Mouse (Mus musculus) liver, embryonic 13.5 days (tissue): ENCODE results near the gene Txnrd2. TPM values are rescaled to one million over a fixed set of nuclear protein-coding genes. Genes with fewer than 3 reads are reported as not detected.

Source experiments
- polyA plus RNA-seq: library from polyadenylated mRNA; unstranded; fragments of >200 nt; fragmentation: Nextera tagmentation; extraction: Ambion mirVana; gene quantifications from 2 replicates; pipeline ENCODE4 v1.2.1, GENCODE M21; 2015

The Txnrd2 gene
- polyA plus RNA-seq, 1 experiment from 2014 or later, result 112 TPM

Other genes with a start within 250 kb of the Txnrd2 start
- not detected in 2 replicates for gene Ccdc188, start 208.5 kb upstream of the Txnrd2 start, polyA plus RNA-seq
- gene Zdhhc8, start 191.2 kb upstream of the Txnrd2 start, polyA plus RNA-seq, result 1.7 and 2.3 TPM in 2 replicates
- 74.8 and 74.9 TPM in 2 replicates for gene Trmt2a, start 177.7 kb upstream of the Txnrd2 start, polyA plus RNA-seq
- gene Ranbp1, start 177.7 kb upstream of the Txnrd2 start, polyA plus RNA-seq, result 491 and 563 TPM in 2 replicates
- 1.3 and 2.4 TPM in 2 replicates for gene Gm49776, start 168.1 kb upstream of the Txnrd2 start, polyA plus RNA-seq
- 13.4 and 13.8 TPM in 2 replicates for gene Dgcr8, start 137.1 kb upstream of the Txnrd2 start, polyA plus RNA-seq
- 69.6 and 71.4 TPM in 2 replicates for gene Tango2, start 78.3 kb upstream of the Txnrd2 start, polyA plus RNA-seq
- 7.6 and 7.9 TPM in 2 replicates for gene Arvcf, start 78.2 kb upstream of the Txnrd2 start, polyA plus RNA-seq
- gene Comt, start 468 bp downstream of the Txnrd2 start, polyA plus RNA-seq, result 109 and 110 TPM in 2 replicates
- 14.0 and 14.9 TPM in 2 replicates for gene Gnb1l, start 72.3 kb downstream of the Txnrd2 start, polyA plus RNA-seq
- 1.4 and 1.9 TPM in 2 replicates for gene Rtl10, start 72.5 kb downstream of the Txnrd2 start, polyA plus RNA-seq
- 0.05 TPM in 1 of 2 replicates, not detected in the other for gene Tbx1, start 164.3 kb downstream of the Txnrd2 start, polyA plus RNA-seq
- 25.2 and 32.4 TPM in 2 replicates for gene Gp1bb, start 196.0 kb downstream of the Txnrd2 start, polyA plus RNA-seq
- 0.14 and 0.78 TPM in 2 replicates for gene Gm49601, start 200.0 kb downstream of the Txnrd2 start, polyA plus RNA-seq
- gene Sept5, start 203.6 kb downstream of the Txnrd2 start, polyA plus RNA-seq, result 2.4 and 2.6 TPM in 2 replicates